Mouse (Mus musculus): ENCODE data around the gene Arhgap15.

The Arhgap15 gene

DNA sequence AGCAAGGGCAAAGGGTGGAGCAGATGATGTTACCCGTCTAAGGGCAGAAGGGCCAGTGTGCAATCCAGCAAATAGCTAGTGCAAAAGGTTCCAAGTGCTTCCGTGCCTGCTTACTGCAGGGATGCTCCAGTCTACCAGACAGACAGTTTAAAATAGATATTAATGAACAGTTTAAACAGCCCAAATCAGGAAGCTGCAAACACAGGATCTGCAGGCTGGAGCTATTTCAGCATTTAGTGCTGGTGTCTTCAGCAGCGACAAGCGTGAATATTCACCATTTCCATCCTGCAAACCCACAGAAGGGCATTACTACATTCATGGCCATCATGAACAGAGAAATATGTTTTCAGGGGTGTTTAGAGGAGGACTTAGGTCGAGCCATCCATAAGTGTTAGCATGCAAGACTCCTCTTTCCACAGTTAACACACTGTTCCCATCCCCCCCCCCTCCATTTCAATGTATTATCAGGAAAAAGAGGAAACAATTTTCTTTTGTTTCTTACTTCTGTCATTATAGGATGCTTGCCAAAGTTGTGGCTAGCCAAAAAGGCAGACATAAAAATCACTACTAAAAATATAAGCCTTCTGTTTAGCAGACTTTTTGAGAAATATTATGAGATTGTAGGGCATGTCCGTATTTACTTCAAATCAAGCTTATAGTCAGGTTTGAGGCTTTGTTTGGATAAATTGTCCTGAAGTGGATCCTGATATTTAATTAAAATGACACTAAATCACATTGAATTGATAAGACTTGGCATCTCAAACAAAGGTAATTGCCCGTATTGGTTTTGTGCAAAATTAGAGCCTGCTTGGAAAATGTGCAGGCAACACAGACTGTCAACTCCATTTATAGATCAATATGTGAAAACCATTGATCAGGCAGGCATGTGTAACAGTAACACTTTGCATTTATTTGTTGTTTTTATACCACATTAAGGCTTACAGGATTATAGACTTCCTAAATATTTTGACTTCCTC lies 35.4 kb downstream of the Arhgap15 start:
- DNase-seq, result no peak

DNA sequence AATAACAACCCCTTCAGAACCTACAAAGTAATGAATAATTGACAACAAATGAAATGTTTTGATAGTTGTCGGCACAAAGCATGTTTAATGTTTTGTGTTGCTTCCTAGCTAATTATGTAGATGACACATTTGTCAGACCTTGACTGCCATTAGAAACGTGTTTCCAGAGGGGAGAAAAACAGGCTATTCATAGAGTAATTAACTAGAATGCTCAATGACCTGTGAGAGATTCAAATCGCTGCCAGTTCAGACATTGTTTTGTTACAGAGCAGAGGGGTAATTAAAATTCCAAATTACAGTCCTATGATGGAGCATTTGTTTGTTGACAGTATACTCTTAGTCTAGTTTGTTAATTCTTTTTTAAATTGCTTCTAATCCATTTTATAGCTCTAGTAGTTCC lies 37.5 kb downstream of the Arhgap15 start:
- no peak for DNase-seq

- peak; percentile 21 for DNase-seq
Measured at GRCm38 (mm10) chr2:43787141-43787540, 38.5 kb downstream of the Arhgap15 start.

- DNase-seq, result no peak
Measured at GRCm38 (mm10) chr2:43788484-43788883, 39.9 kb downstream of the Arhgap15 start.

DNA sequence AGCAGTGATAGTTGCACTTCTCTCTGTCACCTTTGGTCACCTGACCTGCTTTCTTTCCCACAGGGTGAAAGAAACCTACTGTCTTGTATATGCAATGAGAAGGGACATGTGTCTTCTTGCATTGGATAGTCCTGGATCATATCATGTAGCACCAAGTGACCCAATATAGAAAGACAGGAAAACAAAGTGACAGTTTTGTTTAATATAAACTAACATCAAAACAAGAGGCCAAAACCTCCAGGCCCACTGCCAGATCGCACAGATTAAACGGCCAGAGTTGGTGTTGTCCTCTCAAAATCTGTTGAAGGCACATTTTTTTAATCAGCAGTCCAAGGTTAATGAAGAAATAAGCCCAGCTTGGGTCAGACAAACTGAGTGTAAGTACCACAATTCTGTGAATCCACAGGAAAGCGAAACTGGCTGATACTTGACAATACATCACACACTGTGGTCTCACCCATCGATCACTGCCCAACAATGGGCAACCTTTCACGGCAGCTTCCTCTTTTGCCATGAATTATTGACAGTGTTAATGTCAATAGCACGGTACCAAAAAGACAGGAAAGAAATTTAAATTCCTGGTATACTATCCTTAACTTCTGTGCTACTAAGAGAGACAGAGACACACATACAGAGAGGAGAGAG lies 41.5 kb downstream of the Arhgap15 start:
- no peak for DNase-seq

DNA sequence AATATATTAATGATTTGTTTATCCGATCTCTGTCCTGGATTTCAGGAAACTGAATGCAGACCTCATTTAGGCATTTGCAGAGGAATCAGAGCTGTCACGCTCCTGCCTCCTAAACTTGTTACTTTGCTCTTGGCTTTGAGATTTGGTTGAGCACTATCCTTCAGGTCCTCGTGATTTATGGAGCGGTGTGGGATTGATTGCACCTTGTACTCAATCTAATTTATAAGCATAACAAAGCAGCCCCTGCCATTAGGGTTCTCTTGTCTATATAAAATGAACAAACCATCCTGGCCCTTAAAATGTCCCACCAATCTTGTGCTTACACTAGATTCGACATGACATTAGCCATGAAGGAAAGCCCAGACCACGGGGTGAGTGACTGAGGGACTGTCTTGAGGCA lies 43.0 kb downstream of the Arhgap15 start:
- no peak for DNase-seq

DNA sequence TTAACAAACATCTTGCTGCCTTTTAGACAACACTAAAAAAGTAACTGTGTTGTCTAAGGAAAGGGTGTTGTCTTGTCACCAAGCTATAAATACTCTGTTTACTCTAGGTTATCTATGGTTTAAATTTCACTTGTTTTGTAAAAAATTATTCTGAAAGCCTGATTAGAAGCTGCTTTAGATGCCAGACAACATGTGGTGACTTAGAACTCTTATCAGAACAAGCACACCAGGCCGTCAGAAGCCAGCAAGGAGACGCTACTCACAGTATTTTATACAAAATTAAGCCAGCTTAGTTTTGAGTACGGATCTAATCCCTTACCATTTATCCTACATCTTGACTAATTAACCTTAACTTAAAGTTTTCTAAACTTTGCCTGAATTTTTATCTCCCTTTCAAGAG lies 44.5 kb downstream of the Arhgap15 start:
- DNase-seq, result no peak

DNA sequence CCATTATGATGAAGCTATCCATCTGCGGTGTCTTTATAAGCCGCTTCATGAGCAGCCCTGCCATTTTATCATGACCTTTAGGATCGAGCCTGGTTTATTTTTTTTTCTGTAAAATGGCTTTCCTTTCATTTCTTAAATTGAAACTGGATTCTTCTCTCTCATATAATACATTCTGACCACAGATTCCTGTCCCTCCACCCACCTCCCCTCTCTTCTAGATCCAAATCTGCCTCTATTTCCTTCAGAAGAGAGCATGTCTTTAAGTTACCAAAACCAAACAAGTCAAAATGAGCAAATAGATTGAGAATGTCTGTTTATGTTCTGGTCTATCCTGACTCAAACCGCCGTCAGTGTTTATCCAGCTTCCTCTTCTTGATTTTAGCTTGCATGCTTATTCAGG lies 46.1 kb downstream of the Arhgap15 start:
- DNase-seq, result no peak

GRCm38 (mm10) chr2:43796448-43796847 lies 47.8 kb downstream of the Arhgap15 start:
- no peak for DNase-seq

DNA sequence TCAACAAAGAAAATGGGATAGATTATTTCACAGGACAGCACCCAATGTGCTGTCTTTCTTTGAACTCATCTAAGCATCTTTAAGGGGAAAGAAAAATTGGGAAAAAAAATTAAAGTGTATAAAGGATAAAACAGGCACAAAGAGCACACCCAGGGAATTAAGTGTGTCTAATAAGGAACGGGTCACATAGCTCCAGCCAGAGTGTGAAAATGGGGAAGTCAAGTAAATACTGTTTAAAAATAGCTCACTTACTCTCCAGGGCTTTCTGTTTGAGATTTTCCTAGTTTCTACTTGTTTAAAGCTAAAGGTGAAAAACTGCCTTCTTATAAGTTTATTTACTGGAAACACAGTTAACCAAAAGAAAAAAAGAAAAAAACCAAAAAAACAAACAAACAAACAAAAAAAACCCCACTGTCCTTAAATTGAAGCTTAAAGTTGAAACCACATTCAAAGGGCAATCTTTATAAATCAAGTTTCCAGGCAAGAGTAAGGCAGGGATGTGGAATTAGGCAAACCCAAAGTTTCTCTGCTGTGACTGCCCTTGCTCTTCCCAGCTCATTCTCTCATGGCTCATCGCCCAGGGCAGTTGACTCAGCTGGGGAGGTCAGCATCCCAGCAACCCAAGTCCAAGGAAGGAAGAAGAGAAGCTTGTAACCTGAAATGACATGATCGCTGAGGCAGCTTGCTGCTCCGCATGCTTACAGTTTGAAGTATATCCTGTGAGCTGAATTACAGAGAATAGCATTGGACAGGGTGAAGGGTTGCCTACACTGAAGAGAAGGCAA lies 57.5 kb downstream of the Arhgap15 start:
- no peak for DNase-seq

GRCm38 (mm10) chr2:43815896-43816787 lies 67.5 kb downstream of the Arhgap15 start:
- peak; percentile 1 for DNase-seq

DNA sequence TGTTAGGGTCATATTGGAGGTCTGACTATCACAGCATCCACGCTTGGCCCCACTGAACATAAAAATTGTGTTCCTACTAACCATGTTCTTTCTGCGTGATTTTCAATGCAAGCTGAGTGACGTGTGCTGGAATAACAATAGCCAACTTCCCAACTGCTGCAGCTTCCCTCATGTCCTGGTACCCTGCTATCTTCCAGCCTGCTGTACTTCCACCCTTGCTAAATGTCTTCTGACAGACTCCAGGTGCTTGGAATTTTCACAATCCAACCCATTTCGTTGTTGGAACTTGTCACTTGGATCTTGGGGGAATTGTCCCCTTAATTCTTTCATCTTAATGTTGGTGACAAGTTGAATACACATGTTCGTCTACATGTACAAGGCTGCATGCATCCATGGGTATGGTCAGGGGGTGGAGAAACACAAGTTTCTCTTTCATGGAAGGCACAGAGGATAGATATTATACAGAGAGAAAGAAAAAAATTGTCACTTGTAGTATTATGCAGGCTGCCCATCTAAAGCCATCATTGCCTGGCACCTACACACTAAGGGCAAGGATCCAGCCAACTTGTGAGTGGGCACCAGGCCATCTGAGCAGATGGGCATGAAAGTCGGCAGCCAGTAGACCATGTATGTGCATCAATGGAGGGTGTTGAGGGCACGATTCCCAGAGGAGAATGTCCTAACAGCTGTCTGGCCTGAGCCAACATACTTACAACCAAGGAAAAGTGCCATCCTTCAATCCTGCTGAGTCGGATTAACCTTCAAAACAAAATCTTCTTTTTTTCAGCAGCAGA lies 68.4 kb downstream of the Arhgap15 start:
- DNase-seq, result peak; percentile 61

- no peak for DNase-seq
Measured at GRCm38 (mm10) chr2:43835931-43836330, 87.3 kb downstream of the Arhgap15 start.

- DNase-seq, result peak; percentile 8
Measured at GRCm38 (mm10) chr2:43841644-43842043, 93.0 kb downstream of the Arhgap15 start.

GRCm38 (mm10) chr2:43851195-43851594 lies 102.6 kb downstream of the Arhgap15 start:
- no peak for DNase-seq

GRCm38 (mm10) chr2:43862709-43863108 lies 114.1 kb downstream of the Arhgap15 start:
- DNase-seq, result no peak

DNA sequence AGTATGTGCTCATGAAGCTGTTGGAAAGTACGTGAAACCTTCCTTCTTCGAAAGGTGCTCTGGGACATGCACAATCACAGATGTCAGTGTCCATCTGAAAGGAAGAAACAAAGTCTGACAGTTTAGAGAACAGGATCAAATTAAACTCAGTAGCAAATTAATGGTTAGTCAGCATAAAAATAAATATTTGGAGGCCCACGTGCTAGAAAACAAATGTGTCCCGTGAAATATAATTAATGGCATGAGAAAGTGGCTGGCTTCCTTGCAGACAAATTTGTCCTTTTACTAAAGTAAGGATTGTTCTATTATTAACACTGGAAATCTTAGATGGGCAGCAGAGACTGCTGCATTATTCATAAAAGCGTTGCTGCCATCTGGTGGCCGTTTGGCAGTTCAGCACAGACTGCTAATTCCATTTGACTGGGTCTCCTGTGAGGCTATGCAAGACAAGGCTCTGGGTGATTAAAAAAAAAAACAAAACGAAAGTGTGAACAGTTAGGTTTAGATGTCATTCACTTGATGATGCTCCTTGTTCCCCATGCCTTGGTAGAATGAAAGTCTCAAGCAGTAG lies 153.9 kb downstream of the Arhgap15 start:
- peak; percentile 75 for DNase-seq

DNA sequence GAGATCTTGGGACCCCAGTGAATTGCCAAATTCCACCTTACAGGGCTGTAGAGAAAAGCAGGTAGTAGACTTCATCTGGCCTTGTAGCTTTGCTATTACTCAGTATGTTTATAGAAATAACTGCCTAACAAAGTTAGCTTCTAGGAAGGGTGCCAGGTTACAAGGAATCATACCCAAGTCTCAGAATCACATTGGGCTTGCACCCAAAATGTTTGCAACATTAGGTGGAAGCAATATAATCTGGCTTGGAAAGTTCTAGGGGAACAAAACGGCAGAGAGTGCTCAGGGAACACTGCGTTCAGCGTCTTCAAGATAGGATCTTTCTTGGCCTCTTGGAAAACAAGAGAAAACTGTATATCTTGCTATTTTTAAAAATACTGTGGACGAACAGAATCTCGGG lies 158.9 kb downstream of the Arhgap15 start:
- DNase-seq, result no peak

DNA sequence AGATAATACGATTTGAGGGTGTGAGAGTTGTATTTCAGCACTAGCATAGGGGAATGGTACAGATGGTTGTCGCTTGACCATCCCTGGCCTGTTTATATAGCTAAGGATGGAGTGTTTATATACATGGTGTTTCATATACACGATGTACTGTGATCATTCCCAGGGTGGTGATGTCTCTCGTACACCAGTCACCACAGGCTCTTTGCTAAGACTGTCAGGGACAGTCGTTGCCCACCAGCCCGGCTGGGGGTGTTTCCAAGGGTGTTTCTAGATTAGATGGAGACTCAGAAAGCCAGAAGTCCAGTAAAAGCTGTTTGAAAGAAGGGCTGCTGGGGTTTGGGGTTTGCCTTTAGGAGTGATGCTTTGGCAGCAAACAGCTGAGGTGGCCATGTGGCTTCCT lies 165.5 kb downstream of the Arhgap15 start:
- DNase-seq, result no peak

DNA sequence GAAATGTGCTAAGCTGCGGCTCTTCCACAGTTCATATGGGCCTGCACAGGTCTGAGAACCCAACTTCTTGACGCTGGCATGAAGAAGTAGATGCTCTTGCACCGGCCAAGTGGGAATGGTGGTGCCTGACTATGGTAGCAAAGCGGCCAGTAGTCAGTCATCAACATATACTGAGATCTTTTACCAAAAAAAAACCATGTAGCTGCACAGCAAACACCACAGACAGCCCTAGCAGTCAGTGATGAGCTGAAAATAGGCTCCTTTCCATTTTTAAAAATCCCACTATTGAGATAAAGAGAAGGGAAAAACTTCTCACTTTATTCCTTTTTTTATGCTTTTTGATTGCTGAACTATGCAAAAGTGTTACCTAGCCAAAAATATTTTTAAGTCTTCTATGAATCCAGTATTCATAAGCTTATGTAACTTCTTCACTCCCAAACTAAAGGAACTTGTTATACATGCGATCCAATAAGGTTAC lies 175.3 kb downstream of the Arhgap15 start:
- no peak for DNase-seq

GRCm38 (mm10) chr2:43931687-43932086 lies 183.1 kb downstream of the Arhgap15 start:
- DNase-seq, result no peak

Data from cerebellum, adult 9-10 months (tissue).